Mouse (Mus musculus) cerebellum, adult 8-10 months (tissue): ENCODE data around the gene Ifi206.
A peak's percentile ranks its signal among the peaks of the same experiment; 100 is the strongest.
"Not testable (repeated sequence)": the region's sequence is repeated elsewhere in the genome, so short reads cannot be mapped to it uniquely, and the experiment has no call there.

Experiments
- DNase-seq: peaks from one replicate; pipeline ENCODE4 v3.0.0; 2022

The Ifi206 gene

DNA sequence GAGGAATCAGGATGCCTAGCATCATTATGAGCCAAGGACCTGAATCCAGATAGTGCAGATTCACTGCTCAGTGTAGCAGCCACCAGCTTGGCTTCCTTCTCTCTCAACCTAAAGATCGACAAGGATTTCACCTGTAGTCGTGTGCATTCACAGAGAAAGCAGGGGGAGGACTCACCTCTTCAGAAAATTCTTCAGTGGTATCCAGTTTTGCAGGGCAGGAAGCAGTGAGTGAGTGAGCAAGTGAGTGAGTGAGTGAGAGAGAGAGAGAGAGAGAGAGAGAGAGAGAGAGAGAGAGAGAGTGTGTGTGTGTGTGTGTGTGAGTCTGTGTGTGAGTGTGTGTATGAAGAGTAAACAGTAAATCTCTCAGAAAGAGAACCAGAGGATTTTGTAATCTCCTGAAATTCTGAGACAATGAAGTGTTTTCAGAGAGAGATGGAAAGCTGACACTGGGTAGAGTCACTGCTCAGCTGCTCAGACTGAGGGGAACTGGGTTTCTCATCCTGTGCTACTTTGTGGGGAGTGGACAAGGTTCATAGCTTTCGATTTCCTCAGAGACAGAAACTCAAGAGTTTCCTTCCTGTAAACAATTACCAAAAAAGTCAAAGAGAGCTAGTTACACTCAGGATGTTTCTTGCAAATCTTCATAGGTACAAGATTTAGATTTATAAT, at the start of gene Ifi206:
Gene Ifi206 (minus strand): TSS at position 230 of the 669 bp plus-strand sequence.
- not testable (repeated sequence) for DNase-seq

DNA sequence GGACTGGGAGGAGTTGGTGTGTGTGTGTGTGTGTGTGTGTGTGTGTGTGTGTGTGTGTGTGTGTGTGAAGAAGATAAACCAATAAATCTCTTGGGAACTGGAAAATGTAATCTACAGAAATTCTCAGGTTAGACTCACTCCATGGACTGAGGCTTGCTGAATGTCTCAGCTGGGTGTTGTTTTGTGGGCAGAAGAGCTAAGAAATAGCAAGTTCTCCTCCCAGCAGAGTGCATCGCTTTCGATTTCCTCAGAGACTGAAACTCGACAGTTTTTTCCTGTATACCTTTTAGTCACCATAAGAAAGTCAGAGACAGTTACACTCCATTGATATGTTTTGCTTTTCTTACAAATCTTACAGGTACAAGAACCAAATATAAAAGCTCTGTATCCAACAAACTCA, 45.0 kb upstream of the Ifi206 start, which contains the start of gene Ifi214:
Gene Ifi214 (minus strand): TSS at position 167 of the 400 bp plus-strand sequence.
- DNase-seq = not testable (repeated sequence)

- DNase-seq = no peak
Observed at GRCm38 (mm10) chr1:173521452-173521851, 30.6 kb upstream of the Ifi206 start.

DNA sequence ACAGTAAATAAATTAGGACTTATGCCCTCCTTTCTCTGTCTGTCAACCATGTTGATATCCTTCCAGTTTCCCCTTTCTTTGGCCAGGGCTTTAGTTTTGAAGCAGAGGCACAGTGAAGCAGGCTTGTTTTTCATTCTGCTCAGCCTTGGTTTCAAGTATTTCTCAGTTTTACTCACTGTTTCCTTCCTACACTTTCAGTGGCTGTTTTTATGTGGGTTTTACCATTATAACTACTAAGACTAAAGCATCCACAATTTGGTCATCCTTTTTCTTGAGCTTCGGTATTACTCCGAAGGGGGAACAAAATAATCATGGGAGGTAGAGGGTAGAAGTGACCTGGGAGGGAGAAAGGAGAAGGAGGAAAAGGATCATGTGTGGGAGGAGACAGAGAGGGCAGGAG, 19.8 kb upstream of the Ifi206 start:
- DNase-seq = not testable (repeated sequence)

- DNase-seq = not testable (repeated sequence)
Observed at GRCm38 (mm10) chr1:173491483-173491882, 642 bp upstream of the Ifi206 start.

GRCm38 (mm10) chr1:173481182-173481574, 9.7 kb downstream of the Ifi206 start:
- DNase-seq = not testable (repeated sequence)

- DNase-seq = not testable (repeated sequence)
Observed at GRCm38 (mm10) chr1:173480399-173481181, 10.3 kb downstream of the Ifi206 start.

DNA sequence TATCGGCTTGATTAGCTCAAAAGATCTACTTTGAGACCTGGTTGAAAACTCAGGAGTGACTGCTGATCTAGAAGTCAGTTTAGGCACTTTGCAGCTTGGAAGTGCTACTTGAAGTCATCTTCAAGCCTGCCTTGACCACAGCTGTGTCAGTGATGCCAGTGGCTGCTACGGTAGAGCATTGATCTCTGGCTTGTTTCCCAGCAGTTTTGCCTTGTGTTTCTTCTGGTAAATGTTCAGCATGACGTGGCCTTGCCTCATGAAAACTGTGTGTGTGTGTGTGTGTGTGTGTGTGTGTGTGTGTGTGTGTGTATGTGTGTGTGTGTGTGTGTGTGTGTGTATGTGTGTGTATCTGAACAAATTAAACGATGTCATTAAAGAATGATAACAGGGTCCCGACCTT, 34.1 kb downstream of the Ifi206 start:
- no peak for DNase-seq

DNA sequence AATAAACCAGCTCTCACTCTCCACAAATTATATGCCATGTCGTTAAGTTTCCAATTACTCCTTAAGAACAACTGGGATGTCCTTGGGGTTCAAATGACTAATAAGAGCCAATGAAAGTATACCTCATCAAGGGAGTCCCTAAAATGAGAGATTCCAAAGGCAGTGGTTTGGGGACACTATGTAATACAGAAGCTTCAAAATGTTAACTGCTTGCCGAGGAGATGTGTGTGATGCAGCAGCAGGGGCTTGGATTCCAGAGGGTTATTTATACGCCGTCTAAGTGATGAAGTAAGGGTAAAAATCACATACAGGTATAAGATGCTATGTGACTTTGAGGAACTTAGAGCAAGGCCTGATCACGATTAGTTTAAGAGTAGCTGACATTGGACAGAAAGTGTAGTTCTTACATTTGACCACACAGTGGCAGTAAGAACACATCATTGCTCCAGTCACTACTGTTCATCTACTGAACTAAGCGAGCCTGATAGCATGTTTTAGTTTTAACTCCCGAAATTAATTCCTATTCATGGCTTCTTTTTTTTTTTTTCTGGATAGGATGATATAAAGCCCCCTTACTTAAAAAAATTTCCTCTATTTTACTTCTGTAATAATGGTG, 34.6 kb downstream of the Ifi206 start:
- DNase-seq = peak; percentile 18

- no peak for DNase-seq
Observed at GRCm38 (mm10) chr1:173451665-173452064, 39.2 kb downstream of the Ifi206 start.

- DNase-seq = no peak
Observed at GRCm38 (mm10) chr1:173450621-173451020, 40.2 kb downstream of the Ifi206 start.

DNA sequence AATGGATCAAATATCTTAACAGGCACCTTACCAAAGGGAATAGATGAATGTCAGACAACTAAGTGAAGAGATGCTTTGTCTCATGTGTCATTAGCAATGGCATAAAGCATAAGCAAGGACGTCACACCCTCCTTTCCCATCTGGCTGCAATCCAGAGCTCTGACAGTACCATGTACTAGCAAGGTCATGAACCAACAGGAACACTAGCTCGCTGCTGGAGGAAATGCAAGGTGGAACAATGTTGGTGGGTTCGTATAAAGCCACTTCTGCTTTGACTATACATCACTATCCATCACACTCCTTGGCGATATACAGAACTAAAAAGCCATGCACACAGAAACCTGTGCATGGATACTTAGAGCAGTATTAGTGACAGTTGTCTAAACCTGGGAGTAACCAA, 43.8 kb downstream of the Ifi206 start:
- no peak for DNase-seq

- no peak for DNase-seq
Observed at GRCm38 (mm10) chr1:173443061-173443460, 47.8 kb downstream of the Ifi206 start.

- no peak for DNase-seq
Observed at GRCm38 (mm10) chr1:173441210-173441609, 49.6 kb downstream of the Ifi206 start.

GRCm38 (mm10) chr1:173440681-173441080, 50.2 kb downstream of the Ifi206 start:
- no peak for DNase-seq

DNA sequence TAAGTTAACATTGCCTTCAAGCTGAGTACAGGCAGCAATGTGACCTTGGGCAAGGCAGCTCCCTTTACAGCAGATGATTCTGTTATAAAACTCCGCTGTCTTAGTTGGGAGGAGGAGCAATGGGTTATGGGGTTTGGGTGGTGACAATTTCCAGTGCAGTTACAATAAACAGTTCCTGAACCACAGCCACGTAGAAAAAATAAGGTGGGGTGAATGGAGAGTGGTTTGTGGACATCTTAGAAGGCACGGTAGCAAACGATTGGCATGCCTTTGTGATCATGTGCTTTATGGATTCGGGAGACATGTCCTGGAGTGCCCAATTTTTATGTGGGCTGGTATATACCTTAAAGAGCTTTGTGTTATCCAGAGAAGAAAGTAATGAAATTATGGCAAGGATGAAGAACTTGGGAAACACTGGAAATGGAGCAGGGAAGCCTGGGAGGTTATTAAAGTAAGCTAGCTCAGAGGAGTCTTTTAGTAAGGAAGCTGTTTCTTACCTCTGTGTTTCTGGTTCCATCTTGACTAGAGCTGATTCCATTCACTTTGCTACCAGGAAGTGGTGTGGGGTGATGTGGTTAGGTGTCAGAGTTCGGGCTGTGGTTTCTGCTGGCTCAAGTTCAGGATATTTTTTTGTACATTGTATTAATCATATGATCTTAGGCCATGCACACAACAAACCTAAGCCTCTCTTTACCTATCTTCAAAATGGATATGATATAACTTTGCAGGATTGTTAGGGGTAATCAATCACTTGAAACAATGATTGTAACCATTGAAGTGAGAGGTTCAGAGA, 53.5 kb downstream of the Ifi206 start:
- no peak for DNase-seq

GRCm38 (mm10) chr1:173432411-173432810, 58.4 kb downstream of the Ifi206 start:
- no peak for DNase-seq

DNA sequence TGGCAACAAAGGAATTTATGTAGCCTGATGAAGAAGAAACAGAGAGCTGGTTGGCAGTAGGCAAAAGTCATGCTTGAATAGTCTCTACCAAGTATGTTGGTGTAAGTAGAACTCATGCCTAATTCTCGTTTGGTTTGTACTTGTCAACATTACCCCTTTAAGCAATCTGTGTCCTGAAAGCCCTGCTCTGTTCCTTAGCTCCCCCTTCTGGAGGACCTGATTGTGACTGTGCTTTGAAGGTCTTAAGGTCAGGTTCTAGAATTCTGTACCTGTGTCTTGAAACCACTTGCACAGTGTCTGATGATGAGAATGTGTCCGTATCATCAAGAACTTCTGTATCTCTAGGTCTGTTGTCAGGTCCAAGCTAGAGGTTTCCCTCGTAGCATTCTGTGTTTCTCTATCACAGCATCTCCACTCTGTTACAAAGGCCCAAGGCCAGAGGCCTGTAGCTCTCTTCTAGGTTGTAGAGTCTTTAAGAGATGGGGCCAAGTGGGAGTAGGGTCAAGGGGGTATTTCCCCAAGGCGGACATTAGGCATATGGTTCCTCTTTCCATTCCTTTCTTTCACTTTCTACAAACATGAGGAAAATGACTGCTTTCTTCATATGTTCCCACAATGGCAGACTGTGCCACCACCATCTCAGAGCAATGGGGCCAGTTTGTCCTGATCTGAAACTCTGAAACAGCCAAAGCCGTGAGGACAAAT, 60.7 kb downstream of the Ifi206 start:
- no peak for DNase-seq

DNA sequence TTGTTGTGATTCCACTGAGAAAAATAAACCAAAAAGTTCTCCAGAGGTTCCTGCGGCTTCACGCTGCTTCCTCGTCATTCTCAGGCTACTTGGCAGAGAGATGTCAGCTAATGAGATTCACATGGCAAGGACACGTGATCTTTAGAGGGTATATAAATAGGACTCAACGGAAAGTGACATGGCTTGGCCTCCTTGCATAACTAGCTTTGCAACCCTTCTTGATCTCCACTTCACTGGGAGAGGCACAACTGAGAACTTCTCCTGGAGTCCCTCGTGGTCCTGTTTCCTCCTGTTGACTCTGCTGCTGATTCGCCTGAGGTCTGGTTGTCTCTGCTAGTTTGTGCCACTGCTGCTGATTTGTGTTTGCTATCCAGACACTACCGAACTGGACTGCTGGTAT, 63.5 kb downstream of the Ifi206 start:
- no peak for DNase-seq

GRCm38 (mm10) chr1:173426345-173426744, 64.5 kb downstream of the Ifi206 start:
- no peak for DNase-seq

GRCm38 (mm10) chr1:173420374-173420773, 70.5 kb downstream of the Ifi206 start:
- no peak for DNase-seq

- DNase-seq = no peak
Observed at GRCm38 (mm10) chr1:173418936-173419621, 71.8 kb downstream of the Ifi206 start.
